Mouse (Mus musculus): Measurements from ENCODE around the gene Phf21b. TPM values are rescaled to one million over a fixed set of nuclear protein-coding genes. Genes with fewer than 3 reads are reported as not detected.
"Not testable (repeated sequence)": the region's sequence is repeated elsewhere in the genome, so short reads cannot be mapped to it uniquely, and the experiment has no call there.

The Phf21b gene
- 0.20 and 0.32 TPM in 2 replicates for total RNA-seq (2015)
- total RNA-seq (2017), result 0.08 and 0.10 TPM in 2 replicates

GRCm38 (mm10) chr15:84856006-84856995 is at the start of gene Phf21b:
Gene Phf21b (minus strand): TSS chr15:84856049.
- ATAC-seq (replicated peaks; ENCODE audit: poor library complexity), result peak; percentile 65

- no peak for ATAC-seq (replicated peaks; ENCODE audit: poor library complexity)
These were observed 48.1 kb upstream of the Phf21b start for GRCm38 (mm10) chr15:84903843-84904385.

- no peak for ATAC-seq (replicated peaks; ENCODE audit: poor library complexity)
These were observed 42.2 kb upstream of the Phf21b start for GRCm38 (mm10) chr15:84898077-84898476.

GRCm38 (mm10) chr15:84896664-84897063 is 40.8 kb upstream of the Phf21b start:
- no peak for ATAC-seq (replicated peaks; ENCODE audit: poor library complexity)

GRCm38 (mm10) chr15:84896216-84896615 is 40.4 kb upstream of the Phf21b start:
- ATAC-seq (replicated peaks; ENCODE audit: poor library complexity), result not testable (repeated sequence)

GRCm38 (mm10) chr15:84891658-84892057 is 35.8 kb upstream of the Phf21b start:
- peak; percentile 76 for ATAC-seq (replicated peaks; ENCODE audit: poor library complexity)

- no peak for ATAC-seq (replicated peaks; ENCODE audit: poor library complexity)
These were observed 35.4 kb upstream of the Phf21b start for GRCm38 (mm10) chr15:84891246-84891645.

GRCm38 (mm10) chr15:84888066-84888465 is 32.2 kb upstream of the Phf21b start:
- no peak for ATAC-seq (replicated peaks; ENCODE audit: poor library complexity)

- no peak for ATAC-seq (replicated peaks; ENCODE audit: poor library complexity)
These were observed 21.4 kb upstream of the Phf21b start for GRCm38 (mm10) chr15:84877029-84877815.

GRCm38 (mm10) chr15:84873867-84874266 is 18.0 kb upstream of the Phf21b start:
- ATAC-seq (replicated peaks; ENCODE audit: poor library complexity), result no peak

- ATAC-seq (replicated peaks; ENCODE audit: poor library complexity), result no peak
These were observed 17.2 kb upstream of the Phf21b start for GRCm38 (mm10) chr15:84873079-84873478.

- no peak for ATAC-seq (replicated peaks; ENCODE audit: poor library complexity)
These were observed 16.0 kb upstream of the Phf21b start for GRCm38 (mm10) chr15:84871802-84872201.

GRCm38 (mm10) chr15:84861911-84862310 is 6.1 kb upstream of the Phf21b start:
- ATAC-seq (replicated peaks; ENCODE audit: poor library complexity), result no peak

GRCm38 (mm10) chr15:84857623-84858022 is 1.8 kb upstream of the Phf21b start:
- no peak for ATAC-seq (replicated peaks; ENCODE audit: poor library complexity)

GRCm38 (mm10) chr15:84854921-84855901 is 638 bp downstream of the Phf21b start:
- 0 out of 2 replicates have a peak, but pooled peaks have one; percentile 15 for ATAC-seq (replicated peaks; ENCODE audit: poor library complexity)

GRCm38 (mm10) chr15:84854171-84854811 is 1.6 kb downstream of the Phf21b start:
- ATAC-seq (replicated peaks; ENCODE audit: poor library complexity), result no peak

- ATAC-seq (replicated peaks; ENCODE audit: poor library complexity), result peak; percentile 44
These were observed 2.4 kb downstream of the Phf21b start for GRCm38 (mm10) chr15:84853261-84854137.

GRCm38 (mm10) chr15:84852457-84853070 is 3.3 kb downstream of the Phf21b start:
- ATAC-seq (replicated peaks; ENCODE audit: poor library complexity), result no peak

All from megakaryocyte progenitor cell, adult 5-6 weeks (primary cell).